Mouse (Mus musculus) monocyte, adult 5-6 weeks (primary cell): ENCODE data around the gene Hist2h2aa2. TPM values are rescaled to one million over a fixed set of nuclear protein-coding genes. Genes with fewer than 3 reads are reported as not detected.

ENCODE experiments used
- ATAC-seq: fragments of 153-309, 156-312 bp; replicated peaks from 2 replicates; pipeline ENCODE4 v1.8.0; 2017; ENCODE audit warnings: mild to moderate bottlenecking; ENCODE audit not compliant: low TSS enrichment, insufficient number of reproducible peaks, severe bottlenecking, poor library complexity, low FRiP score
- total RNA-seq: library from RNA; stranded (forward); fragments of 200-1000, 200-491, 200-594 nt; gene quantifications from 3 replicates; pipeline ENCODE4 v1.2.3, GENCODE M21; 2017

Hist2h2aa2 gene
- total RNA-seq, 1 experiment from 2014 or later = 493 TPM

DNA sequence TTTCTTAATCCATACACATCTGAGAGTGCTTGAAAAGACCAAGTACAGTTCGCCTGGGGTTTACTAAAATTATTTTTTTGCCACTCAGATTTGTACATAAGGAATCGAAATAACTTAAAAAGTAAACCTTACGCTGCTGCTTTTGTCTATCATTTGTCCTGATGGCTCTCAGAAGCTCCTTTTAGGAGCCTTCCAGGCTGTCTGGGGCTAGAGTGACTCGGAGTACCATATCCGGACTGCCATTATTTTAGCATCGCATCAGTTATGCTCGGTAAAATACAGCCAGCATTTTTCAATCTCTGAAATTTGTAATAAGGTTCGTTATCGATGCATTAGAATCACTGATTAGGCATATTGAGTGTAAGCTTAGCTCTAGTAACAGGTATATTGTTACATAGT is 722 bp upstream of the Hist2h2aa2 start:
- no peak for ATAC-seq

GRCm38 (mm10) chr3:96238954-96239793 is 902 bp downstream of the Hist2h2aa2 start, which contains the start of gene Hist2h3c2:
Gene Hist2h3c2, minus strand, starts transcription at chr3:96239127.
- peak; percentile 80 for ATAC-seq

DNA sequence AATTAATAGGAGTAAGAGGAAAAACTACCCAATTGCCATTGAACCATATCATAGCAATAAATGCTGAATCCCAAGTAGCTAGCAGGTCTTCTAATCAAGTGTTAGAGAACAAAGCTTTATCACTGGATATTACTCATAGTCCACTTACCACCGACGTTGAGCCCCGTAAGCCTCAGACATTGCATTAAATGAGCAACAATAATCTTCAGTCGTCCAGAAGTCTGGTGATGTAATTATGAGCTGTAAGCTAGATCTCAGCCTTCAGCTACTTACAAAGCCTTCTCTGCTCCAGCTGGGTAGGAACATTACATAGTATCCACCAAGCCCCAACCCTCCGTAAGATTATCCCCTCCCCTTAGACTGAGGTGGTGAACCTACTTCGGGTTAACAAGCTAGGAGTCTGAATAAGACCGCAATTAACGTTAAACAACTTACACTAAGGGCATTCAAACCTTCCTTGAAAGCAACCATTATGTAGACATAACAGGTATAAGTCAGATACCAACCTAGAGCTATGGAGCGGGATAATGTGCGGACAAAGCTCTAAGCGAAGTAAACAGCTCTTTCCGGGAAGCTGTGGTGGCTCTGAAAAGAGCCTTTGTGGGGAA is 2.1 kb downstream of the Hist2h2aa2 start:
- no peak for ATAC-seq

GRCm38 (mm10) chr3:96237335-96237903 is 2.7 kb downstream of the Hist2h2aa2 start:
- ATAC-seq = no peak

DNA sequence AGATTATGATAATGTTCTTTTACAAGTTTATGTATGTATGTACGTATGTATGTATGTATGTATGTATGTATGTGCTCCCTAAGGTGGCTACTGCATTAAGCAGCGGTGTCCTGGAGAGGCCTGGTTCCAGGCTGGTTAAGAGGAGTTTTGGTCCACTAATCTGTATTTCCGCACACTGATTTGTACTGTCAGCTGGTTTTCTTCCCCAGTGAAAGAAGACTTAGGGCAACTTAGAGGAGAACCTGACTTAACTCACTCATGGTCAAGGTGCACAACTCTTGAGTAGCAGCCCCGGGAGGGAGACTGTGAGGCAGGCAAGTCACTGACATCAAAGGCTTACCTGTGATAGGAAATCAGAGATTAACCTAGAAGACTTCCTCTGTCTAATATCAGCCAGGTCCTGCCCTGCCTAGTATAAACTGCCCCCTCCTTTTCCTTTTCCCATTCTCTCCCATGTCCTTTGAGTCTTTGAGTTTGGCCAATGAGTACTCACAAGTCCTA is 3.2 kb downstream of the Hist2h2aa2 start:
- no peak for ATAC-seq

DNA sequence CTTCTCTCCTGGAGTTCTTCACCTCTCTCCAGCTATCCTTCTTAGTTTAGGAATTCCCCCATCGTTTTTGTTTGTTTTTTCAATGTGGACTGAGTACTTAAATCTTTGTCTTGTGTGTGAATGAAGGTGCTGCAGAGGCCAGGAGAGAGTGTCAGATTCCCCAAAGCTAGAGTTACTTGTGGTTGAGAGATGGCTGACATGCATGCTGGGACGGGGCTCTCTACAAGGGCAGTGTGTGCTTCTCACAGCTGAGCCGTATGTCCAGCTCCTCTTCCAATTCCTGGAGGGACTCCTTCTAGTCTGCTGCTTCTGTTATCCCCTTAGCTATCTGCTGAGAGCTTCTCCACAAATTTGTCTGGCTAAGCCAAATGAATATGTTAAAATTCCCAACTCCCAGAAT is 4.2 kb downstream of the Hist2h2aa2 start:
- ATAC-seq = no peak

- ATAC-seq = no peak
Measured at GRCm38 (mm10) chr3:96234914-96235313, 5.2 kb downstream of the Hist2h2aa2 start.

DNA sequence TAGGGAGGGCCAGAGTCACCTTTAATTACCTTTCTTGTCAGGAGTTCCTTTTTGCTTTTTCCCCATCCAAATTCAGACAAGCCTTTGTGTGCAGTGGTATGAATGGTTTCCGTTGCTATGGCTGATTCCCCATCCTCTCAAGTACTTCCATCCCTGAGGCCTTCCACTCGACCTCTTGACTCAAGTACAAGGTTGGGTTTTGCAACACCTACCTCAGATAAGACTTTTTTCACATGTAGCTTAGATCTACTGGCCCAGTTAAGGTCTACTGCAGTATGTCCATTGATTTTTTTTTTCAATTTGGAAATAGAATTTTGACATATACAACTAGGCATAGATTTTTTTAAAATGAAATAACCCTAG is 8.3 kb downstream of the Hist2h2aa2 start:
- ATAC-seq = no peak

GRCm38 (mm10) chr3:96230910-96231757 is 8.9 kb downstream of the Hist2h2aa2 start:
- ATAC-seq = no peak

DNA sequence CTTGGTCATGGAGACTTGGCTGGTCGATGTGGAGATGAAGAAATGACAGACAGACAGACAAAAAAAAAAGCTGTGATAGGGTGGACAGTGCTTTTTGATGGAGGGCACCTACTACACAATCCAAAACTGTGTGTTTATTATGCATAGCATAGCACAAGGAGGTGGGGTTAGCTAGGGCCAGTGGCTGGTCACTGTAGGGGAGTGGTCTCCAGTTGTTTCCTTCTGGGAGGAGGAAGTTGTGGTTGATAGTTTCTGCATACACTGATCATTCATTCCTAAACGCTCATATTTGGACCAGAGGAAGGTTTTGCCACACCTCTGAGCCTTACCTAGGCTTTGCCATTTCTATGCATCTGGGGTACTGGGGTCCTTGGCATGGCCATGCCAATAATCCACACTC is 9.7 kb downstream of the Hist2h2aa2 start:
- ATAC-seq = peak; percentile 57; the same call in 1 of the 2 replicates

GRCm38 (mm10) chr3:96228828-96229227 is 11.2 kb downstream of the Hist2h2aa2 start:
- ATAC-seq = 0 out of 2 replicates have a peak, but pooled peaks have one; percentile 14

DNA sequence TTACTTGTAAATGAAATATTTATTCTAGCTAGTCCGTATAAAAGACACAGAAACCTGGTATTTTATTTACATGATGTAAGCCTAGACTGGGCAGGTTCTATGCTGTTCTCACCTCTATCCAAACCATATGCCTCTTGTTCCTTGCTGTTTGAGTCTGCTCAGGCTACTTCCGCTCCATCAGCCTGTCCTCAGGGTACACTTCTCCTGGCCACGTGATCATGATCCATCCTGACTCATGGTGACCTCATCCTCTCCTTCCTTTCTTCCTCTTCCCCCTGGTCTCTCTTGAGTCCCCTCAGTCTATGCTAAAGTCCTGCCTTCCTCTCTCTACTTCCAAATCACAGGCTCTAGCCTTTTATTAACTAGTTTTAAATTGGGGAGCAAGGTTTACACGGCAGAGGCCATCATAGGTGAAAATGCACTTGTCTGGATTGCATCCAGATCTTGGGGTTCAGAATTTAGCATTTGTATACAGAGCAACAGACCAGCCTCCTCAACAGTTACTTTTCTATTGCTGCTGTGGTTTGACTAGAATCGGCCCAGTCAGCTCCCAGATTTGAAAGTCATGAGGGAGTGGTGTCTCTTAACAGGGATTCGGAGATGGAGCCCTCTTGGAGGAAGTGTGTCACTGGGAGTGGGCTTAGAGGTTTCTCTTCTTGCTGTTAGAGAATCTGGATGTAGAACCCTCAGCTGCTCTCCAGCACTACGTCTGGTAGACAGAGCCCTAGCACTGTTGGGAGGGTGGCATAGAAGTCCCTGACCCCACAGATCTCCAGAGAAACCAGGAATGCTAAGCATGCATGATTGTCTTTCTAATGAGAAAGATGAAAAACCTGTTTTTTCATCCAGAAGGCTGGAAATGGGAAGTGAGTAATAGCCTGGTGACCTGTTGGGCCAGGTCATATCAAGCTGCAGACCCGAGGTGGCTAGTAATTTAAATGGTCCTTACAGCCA is 13.1 kb downstream of the Hist2h2aa2 start:
- peak; percentile 62 for ATAC-seq

- no peak for ATAC-seq
Measured at GRCm38 (mm10) chr3:96225421-96225820, 14.7 kb downstream of the Hist2h2aa2 start.

DNA sequence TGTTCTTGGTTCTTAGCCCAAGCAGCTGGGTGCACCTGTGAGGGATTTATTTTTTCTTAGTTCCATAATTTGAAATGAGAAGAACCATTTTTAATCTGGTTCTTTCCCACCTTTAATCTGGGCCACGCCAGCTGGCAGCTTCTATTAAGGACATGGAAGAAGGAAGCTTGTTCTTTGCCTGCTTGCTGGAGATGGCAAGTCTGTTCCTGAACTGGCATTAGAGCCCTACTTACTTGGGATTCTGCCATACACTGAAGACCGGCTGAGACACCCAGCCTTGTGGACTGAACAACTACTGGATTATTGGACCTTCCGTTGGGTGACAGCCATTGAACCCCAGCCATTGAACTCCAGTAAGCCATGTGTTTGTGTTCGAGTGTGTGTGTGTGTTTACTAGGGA is 17.3 kb downstream of the Hist2h2aa2 start:
- no peak for ATAC-seq

DNA sequence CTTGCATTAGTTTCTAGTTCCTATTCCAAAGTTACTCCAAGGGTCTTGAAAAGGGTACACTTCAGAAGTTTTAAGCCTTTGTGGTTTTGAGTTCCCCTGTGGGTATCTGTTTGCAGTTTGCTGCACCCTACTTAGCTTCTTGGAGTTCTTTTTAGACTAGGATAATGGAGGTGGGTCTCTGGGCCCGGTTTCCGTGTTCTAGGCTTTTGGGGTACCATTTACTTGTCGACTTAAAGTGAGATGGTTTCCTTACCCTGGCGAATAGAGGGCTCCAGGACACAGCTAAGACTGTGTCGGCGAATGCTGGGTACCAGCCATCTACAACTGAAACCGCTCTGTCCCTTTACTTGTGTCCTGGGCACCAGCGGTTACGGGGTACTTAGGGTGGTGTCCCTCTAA is 18.4 kb downstream of the Hist2h2aa2 start:
- no peak for ATAC-seq

DNA sequence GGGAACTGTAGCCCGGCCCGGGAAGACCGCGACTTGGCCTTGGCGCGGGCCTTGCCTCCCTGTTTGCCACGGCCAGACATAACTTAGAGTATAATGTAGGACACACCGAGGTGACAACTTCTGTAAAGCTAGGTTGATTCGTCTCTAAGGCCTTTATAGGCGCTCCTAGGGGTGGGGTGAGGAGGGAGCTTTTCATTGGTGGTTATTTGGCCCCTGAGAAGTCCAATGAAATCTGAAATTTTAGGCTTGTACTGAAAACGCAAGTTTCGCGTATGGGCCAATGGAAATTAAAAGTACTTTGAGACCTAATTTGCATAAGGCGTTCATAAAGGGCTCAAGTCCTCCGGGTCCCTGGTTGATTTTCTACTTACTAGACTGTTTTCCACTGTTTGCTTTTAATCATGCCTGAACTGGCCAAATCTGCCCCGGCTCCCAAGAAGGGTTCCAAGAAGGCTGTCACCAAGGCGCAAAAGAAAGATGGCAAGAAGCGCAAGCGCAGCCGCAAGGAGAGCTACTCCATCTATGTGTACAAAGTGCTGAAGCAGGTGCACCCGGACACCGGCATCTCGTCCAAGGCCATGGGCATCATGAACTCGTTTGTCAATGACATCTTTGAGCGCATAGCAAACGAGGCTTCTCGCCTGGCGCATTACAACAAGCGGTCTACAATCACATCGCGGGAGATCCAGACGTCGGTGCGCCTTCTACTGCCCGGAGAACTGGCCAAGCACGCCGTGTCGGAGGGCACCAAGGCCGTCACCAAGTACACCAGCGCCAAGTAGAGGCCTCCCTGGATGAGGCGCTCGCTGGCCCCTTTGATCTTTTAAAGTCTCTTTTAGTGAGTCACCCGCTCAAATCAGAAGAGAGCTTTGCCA is 19.1 kb downstream of the Hist2h2aa2 start, which contains the start of the genes Hist2h2ac and Hist2h2be:
Gene Hist2h2ac (minus strand): TSS at position 116 of the 875 bp plus-strand sequence.
Gene Hist2h2be (plus strand): TSS at position 355 of the 875 bp plus-strand sequence.
- ATAC-seq = peak; percentile 82
